Mouse (Mus musculus) layer of hippocampus, adult 18-20 months (tissue): ENCODE data around the gene 1700069L16Rik. TPM values are rescaled to one million over a fixed set of nuclear protein-coding genes. Genes with fewer than 3 reads are reported as not detected.

Experiments used
- DNase-seq, 2 experiments: peaks; one replicate each; pipeline ENCODE4 v3.0.0; 2022; ENCODE audit warnings: low spot score in 2 of 2
- total RNA-seq, 2 experiments: library from RNA; stranded (reverse); gene quantifications; 2 replicates each; pipeline ENCODE4 v1.2.3; 2021

Gene 1700069L16Rik
- total RNA-seq, 2 experiments from 2014 or later, result not detected

DNA sequence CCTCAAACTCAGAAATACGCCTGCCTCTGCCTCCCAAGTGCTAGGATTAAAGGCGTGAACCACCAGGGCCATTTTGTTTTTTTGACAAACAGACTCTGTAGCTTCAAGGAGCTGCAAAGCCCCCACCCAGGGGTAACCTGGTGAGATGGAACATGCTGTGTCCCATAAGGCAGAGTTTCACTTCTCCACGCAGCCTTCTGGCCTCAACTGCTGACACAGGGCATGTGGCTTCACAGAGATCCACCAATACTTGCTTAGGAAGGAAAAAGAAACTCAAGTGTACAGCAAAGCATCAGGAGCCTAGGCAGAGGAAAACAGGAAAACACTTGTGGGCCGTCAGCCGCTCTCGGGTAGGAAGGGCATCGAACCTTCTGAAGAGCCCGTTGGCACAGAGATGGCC lies 77.4 kb downstream of the 1700069L16Rik start:
- DNase-seq, result no peak

DNA sequence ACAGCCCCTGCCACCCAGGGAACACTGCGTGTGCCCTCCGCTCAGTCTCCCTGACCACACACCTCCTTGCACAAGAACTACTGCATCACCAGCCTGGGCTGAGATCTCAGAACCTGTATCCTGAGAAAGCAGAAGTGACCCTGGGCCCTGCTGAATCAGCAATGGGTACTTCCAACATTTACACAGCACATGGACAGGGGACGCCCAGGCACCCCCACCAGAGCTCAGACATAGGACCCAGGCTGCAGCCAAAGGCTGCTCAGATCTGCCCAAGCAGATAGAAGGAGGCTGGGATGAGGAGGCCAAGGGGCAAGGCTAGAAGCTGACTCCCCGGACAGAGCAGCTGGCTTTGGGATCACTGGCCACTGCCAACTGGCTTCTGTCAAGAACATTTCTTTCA lies 80.1 kb downstream of the 1700069L16Rik start:
- no peak for DNase-seq

DNA sequence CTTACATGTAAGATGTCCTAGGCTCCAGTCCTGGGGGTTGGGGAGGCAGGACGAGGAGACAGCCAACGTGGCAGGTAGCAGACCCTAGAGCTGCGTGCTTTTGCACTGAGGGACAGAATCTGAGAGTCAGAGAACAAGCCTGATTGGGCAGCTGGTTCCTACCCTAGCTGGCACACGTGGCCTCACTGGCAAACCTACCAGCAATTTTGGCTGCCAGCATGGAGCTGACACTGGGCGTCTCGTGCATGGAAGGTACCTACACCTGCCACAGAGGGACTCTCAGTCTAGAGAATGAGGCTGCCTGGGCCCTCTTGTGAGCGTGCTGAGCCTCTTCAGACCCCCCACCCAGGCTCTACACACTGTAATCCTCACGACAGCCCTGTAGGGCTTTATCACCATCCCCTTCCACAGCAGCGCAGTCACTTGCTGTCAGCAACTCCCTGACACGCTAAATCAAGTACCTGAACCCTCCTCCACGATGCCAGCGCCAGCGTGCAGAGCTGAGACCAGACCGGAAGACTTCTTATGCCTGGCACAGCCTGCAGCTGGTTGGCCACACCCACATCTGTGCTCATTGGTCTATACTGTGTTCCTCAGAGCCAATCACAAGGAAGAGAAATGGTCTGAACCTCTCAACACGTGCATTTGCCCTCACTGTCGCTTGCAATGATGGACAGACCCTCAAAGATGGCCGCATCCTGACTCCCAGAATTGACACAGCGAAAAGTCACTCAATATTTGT lies 81.3 kb downstream of the 1700069L16Rik start:
- DNase-seq, result peak in 1 of 2 experiments; percentile 64

Other genes with a start within 250 kb of the 1700069L16Rik start
- gene Wscd2, start 234.4 kb downstream of the 1700069L16Rik start, total RNA-seq, result 10 to 100 TPM; 81.3 to 83.7 TPM
- gene Cmklr1, start 74.3 kb downstream of the 1700069L16Rik start, total RNA-seq, result 1 to 10 TPM; 4.6 to 4.8 TPM
- 10 to 100 TPM; 13.4 to 14.1 TPM for gene Ficd, start 11.0 kb upstream of the 1700069L16Rik start, total RNA-seq
- 10 to 100 TPM; 48.3 to 49.3 TPM for gene Sart3, start 47.7 kb upstream of the 1700069L16Rik start, total RNA-seq
- 100 to 1,000 TPM; 128 to 132 TPM for gene Iscu, start 48.0 kb upstream of the 1700069L16Rik start, total RNA-seq
- 10 to 100 TPM; 25.9 to 29.0 TPM for gene Tmem119, start 75.7 kb upstream of the 1700069L16Rik start, total RNA-seq
- 10 to 100 TPM; 34.7 to 38.4 TPM for gene Selplg, start 107.9 kb upstream of the 1700069L16Rik start, total RNA-seq
- gene Coro1c, start 184.0 kb upstream of the 1700069L16Rik start, total RNA-seq, result 10 to 100 TPM; 88.6 to 88.7 TPM